Mouse (Mus musculus) cerebellum, adult 2 months (tissue): ENCODE measurements around the gene Nip7. TPM values are rescaled to one million over a fixed set of nuclear protein-coding genes. Genes with fewer than 3 reads are reported as not detected.
"Not testable (repeated sequence)": the region's sequence is repeated elsewhere in the genome, so short reads cannot be mapped to it uniquely, and the experiment has no call there.

Source experiments
- DNase-seq, 2 experiments: peaks; one replicate each; pipeline ENCODE4 v3.0.0; 2021
- H3K27ac ChIP-seq: fragments of 200-500 bp; 2 replicates; pipeline ENCODE4 v1.5.1; 2012; ENCODE audit warnings: low read length, control low read depth, inconsistent platforms; ENCODE audit not compliant: insufficient read depth
- H3K27me3 ChIP-seq: fragments of 200-500 bp; 2 replicates; pipeline ENCODE4 v1.6.1; 2012; ENCODE audit warnings: inconsistent platforms, mild to moderate bottlenecking, low read length, moderate library complexity; ENCODE audit not compliant: control insufficient read depth, insufficient read depth
- H3K4me1 ChIP-seq: fragments of 200-500 bp; 2 replicates; pipeline ENCODE4 v1.6.1; 2011; ENCODE audit warnings: low read length; ENCODE audit not compliant: control insufficient read depth, insufficient read depth
- H3K4me3 ChIP-seq: fragments of 200-500 bp; replicated peaks from 2 replicates; pipeline ENCODE3; 2011; ENCODE audit warnings: mild to moderate bottlenecking, low read depth, low read length, control low read depth; ENCODE audit not compliant: insufficient read depth
- CTCF ChIP-seq: fragments of 200-500 bp; IDR thresholded peaks from 2 replicates; pipeline ENCODE4 v1.5.1; 2011; ENCODE audit warnings: low read depth, mild to moderate bottlenecking, control low read depth, low read length, moderate library complexity, borderline replicate concordance; ENCODE audit not compliant: insufficient read depth
- POLR2A ChIP-seq: fragments of 200-500 bp; IDR thresholded peaks from 2 replicates; pipeline ENCODE4 v1.6.1; 2011; ENCODE audit warnings: low read length, control low read depth, borderline replicate concordance; ENCODE audit not compliant: insufficient read depth
- WGBS: fragments of 180-500 bp; shearing (Covaris S2); methylation state at CpG from one replicate; pipeline ENCODE4 v1.1.7; 2018; 5-methylcytosine and 5-hydroxymethylcytosine counted together
- polyA plus RNA-seq: library from polyadenylated mRNA; depleted of rRNA; stranded (reverse); fragments of >200 nt; gene quantifications from 2 replicates; pipeline ENCODE4 v1.2.3, GENCODE M21; 2012

Nip7 gene
- polyA plus RNA-seq, 1 experiment = 44.6 TPM

GRCm38 (mm10) chr8:107030650-107031576, 25.8 kb upstream of the Nip7 start, which contains the start of gene Vps4a:
Gene Vps4a (plus strand): TSS chr8:107031222.
- Histone ChIP-seq H3K4me1 (peaks cover 9% of the 10 kb centered on the region), H3K4me3 (peak within 1 kb of the TSS; percentile 98), H3K27ac (peak within 1 kb of the TSS; percentile 82), H3K27me3 (no peaks in the 10 kb centered on the region)
- WGBS = 4% methylated on average over 66 of the region's 66 CpGs
- TF ChIP-seq CTCF (peak; percentile 70), POLR2A (peak; percentile 71)
- DNase-seq = peak; percentile 94 to 98

- peak overlapping the region; percentile 82 for H3K27ac ChIP-seq
- no peaks in the 10 kb centered on the region for H3K27me3 ChIP-seq
- H3K4me1 ChIP-seq = peaks cover 11% of the 10 kb centered on the region
- no peak for TF ChIP-seq CTCF
- no peak for TF ChIP-seq POLR2A
- under 1% methylated on average over 40 of the region's 40 CpGs for WGBS
- peak overlapping the region; percentile 98 for H3K4me3 ChIP-seq
- DNase-seq = no peak
Measured at GRCm38 (mm10) chr8:107031577-107032090, 25.0 kb upstream of the Nip7 start.

- 94% methylated on average over 2 of the region's 2 CpGs for WGBS
- peaks cover 12% of the 10 kb centered on the region for H3K4me1 ChIP-seq
- H3K27ac ChIP-seq, DNase-seq, H3K4me3 ChIP-seq, H3K27me3 ChIP-seq: not testable (repeated sequence)
Measured at GRCm38 (mm10) chr8:107033609-107034008, 23.1 kb upstream of the Nip7 start.

GRCm38 (mm10) chr8:107035641-107036040, 21.0 kb upstream of the Nip7 start:
- no peak for TF ChIP-seq CTCF
- no peak for TF ChIP-seq POLR2A
- Histone ChIP-seq H3K4me3 (no peak overlapping the region), H3K4me1 (peaks cover 12% of the 10 kb centered on the region), H3K27ac (no peak overlapping the region), H3K27me3 (no peaks in the 10 kb centered on the region)
- no peak for DNase-seq
- WGBS = 12% methylated on average over 3 of the region's 3 CpGs

- peak in 1 of 2 experiments; percentile 28 for DNase-seq
- no peak overlapping the region for H3K4me3 ChIP-seq
- no peak overlapping the region for H3K27ac ChIP-seq
- H3K27me3 ChIP-seq = no peaks in the 10 kb centered on the region
- peaks cover 12% of the 10 kb centered on the region for H3K4me1 ChIP-seq
- 37% methylated on average over 8 of the region's 8 CpGs for WGBS
- no peak for TF ChIP-seq POLR2A
- no peak for TF ChIP-seq CTCF
Measured at GRCm38 (mm10) chr8:107036626-107037025, 20.1 kb upstream of the Nip7 start.

- Histone ChIP-seq H3K27me3 (no peaks in the 10 kb centered on the region), H3K4me1 (peaks cover 4% of the 10 kb centered on the region), H3K4me3 (no peak overlapping the region), H3K27ac (no peak overlapping the region)
- no peak for DNase-seq
- TF ChIP-seq POLR2A = no peak
- TF ChIP-seq CTCF = no peak
- WGBS = 87% methylated on average over 7 of the region's 7 CpGs
Measured at GRCm38 (mm10) chr8:107040632-107041031, 16.0 kb upstream of the Nip7 start.

GRCm38 (mm10) chr8:107045478-107045877, 11.2 kb upstream of the Nip7 start:
- TF ChIP-seq POLR2A (no peak), CTCF (no peak)
- no peak for DNase-seq
- WGBS = 92% methylated on average over 6 of the region's 6 CpGs
- H3K4me3 ChIP-seq = no peak overlapping the region
- no peak overlapping the region for H3K27ac ChIP-seq
- 0 out of 2 replicates have a peak, but pooled peaks cover 2% of the 10 kb centered on the region for H3K4me1 ChIP-seq
- H3K27me3 ChIP-seq = no peaks in the 10 kb centered on the region

GRCm38 (mm10) chr8:107046976-107047375, 9.7 kb upstream of the Nip7 start:
- no peak for TF ChIP-seq CTCF
- TF ChIP-seq POLR2A = no peak
- Histone ChIP-seq H3K4me1 (0 out of 2 replicates have a peak, but pooled peaks cover 2% of the 10 kb centered on the region), H3K27me3 (no peaks in the 10 kb centered on the region), H3K4me3 (no peak overlapping the region), H3K27ac (no peak overlapping the region)
- 52% methylated on average over 5 of the region's 5 CpGs for whole genome bisulfite sequencing
- DNase-seq = no peak
